Mouse (Mus musculus) erythroblast, adult 5-6 weeks (primary cell): ENCODE measurements around the gene Slc30a6. TPM values are rescaled to one million over a fixed set of nuclear protein-coding genes. Genes with fewer than 3 reads are reported as not detected.

ENCODE experiments used
- ATAC-seq: replicated peaks from 2 replicates; pipeline ENCODE4 v1.8.0; 2016; ENCODE audit warnings: moderate number of reproducible peaks, mild to moderate bottlenecking, moderate TSS enrichment, inconsistent platforms; ENCODE audit not compliant: poor library complexity, low FRiP score, severe bottlenecking
- total RNA-seq, 2 experiments: library from RNA; stranded (forward) in 1 of 2; stranded (reverse) in 1 of 2; fragments of 150-400 nt in 1 of 2; fragments of 200-764, 138-1000 nt in 1 of 2; gene quantifications; 2 replicates each; pipeline versions ENCODE4 v1.2.3 to v1.2.4; 2015 to 2017; ENCODE audit warnings: low replicate concordance in 2 of 2

The Slc30a6 gene
- total RNA-seq (2015; ENCODE audit: low replicate concordance): 0.58 and 8.4 TPM in 2 replicates
- 2.4 and 6.0 TPM in 2 replicates for total RNA-seq (2017; ENCODE audit: low replicate concordance)

- peak; percentile 98 for ATAC-seq
Observed at GRCm38 (mm10) chr17:74395383-74396065, at the start of gene Slc30a6. TSS of gene Slc30a6 (plus strand) at chr17:74395608.

GRCm38 (mm10) chr17:74363592-74363991 is 31.8 kb upstream of the Slc30a6 start:
- no peak for ATAC-seq

DNA sequence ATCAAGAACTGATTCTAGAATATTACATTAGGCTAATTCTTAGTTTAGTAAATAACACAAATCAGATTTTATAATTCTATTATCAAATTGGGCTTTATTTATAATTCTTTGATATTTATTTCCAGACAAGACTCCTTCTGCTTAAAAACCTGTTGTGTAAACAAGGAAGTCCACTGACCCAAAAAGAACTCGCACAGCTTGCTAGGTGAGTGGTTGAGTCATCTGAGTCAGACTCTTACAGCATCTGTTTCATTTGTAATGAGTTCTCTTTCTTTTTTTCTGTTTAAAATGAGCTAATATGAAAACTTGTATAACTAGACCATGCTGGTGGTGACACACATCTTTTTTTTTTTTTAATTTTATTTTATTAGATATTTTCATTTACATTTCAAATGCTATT is 18.5 kb upstream of the Slc30a6 start:
- no peak for ATAC-seq

GRCm38 (mm10) chr17:74386657-74387056 is 8.8 kb upstream of the Slc30a6 start:
- no peak for ATAC-seq

DNA sequence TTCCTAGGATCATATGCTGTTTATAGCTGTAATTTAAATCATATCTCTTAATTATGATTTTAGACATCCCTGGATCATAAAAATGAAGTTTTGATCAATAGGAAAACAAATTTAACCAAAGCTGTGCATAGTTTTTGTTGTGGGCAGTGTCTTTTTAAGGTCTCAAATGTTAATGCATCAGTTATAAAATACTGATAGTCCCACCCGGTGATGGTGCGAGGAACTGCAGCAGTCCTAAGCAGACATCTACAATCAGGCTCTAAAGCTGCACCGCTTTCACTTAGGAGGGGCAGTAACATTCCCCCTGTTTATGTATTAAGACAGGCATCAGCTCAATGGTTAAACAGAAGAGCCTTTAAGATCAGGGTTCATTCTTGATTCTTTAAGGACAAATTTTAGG is 5.6 kb upstream of the Slc30a6 start:
- ATAC-seq: no peak

DNA sequence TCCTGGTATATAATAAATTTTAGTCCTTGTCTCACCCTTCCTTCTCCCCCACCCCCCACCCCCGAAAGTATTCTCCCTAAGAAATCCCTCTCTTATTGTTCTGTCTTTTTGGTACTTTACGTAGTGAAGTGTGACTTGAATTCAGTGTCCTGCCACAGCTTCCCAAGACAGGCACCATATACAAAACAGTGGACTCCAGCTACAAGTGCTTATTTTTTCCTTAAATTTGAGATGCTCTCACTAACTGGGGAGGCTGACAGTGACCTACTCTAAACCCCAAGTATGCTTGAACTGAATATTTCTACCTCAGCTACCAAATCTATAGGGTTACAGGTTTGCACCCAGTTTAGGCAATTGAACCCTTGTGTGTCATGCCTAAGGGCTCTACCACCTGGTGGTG is 1.0 kb upstream of the Slc30a6 start:
- no peak for ATAC-seq

DNA sequence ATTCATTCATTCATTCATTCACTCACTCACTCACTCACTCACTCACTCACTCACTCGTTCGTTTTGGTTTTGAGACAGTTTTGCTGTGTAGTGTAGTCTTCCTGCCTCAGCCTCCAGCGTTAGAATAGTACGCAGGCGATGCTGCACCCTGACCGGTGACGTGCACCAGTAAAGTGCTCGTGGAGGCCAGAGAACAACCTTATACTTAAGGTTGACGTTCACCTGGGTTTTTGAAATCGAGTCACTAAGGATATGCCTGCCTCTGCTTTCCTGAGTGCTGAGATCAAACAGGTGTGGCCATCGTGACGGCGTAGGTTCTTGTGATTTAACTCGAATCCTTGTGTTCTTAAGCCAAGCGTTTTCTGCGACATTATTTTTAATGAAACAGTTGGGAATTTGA is 553 bp upstream of the Slc30a6 start:
- ATAC-seq: peak; percentile 50

DNA sequence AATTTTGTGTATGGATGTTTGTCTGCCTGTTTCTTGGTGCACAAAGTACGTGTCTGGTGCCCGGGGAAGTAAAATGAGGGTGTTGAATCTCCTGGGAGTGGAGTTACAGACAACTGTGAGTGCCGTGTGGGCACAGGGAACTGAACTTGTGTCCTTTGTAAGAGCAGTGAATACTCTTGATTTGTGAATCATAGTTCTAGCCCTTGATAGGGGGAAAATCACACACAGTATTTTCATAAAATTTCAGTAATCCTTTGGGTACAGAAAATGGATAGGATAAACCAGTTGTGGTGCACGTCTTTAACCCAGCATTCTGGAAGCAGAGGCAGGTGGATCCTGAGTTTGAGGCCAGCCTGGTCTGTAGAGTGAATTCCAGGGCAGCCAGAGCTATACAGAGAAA is 1.4 kb downstream of the Slc30a6 start:
- no peak for ATAC-seq

DNA sequence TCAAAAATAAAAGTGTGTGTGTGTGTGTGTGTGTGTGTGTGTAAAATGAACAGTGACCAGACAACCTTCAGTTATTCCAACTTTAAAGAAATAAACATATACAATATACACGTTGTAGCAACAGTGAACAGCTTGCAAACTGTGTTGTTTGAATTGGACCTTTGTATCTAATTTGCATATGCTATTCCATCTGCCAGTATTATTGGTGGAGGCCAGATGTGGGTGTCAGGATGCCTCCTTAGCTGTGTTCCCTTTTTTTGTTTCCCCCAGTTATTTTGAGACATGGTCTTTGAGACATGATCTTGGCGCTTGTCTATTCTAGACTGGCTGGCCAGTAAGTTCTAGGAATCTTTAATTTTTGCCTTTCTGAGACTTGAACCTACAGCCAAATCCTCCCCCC is 1.8 kb downstream of the Slc30a6 start:
- no peak for ATAC-seq

GRCm38 (mm10) chr17:74402486-74403222 is 7.2 kb downstream of the Slc30a6 start:
- no peak for ATAC-seq

GRCm38 (mm10) chr17:74406487-74406886 is 11.1 kb downstream of the Slc30a6 start:
- ATAC-seq: no peak

GRCm38 (mm10) chr17:74409722-74410121 is 14.3 kb downstream of the Slc30a6 start:
- ATAC-seq: peak; percentile 24; the same call in 1 of the 2 replicates

- no peak for ATAC-seq
Observed at GRCm38 (mm10) chr17:74413324-74413723, 17.9 kb downstream of the Slc30a6 start.

DNA sequence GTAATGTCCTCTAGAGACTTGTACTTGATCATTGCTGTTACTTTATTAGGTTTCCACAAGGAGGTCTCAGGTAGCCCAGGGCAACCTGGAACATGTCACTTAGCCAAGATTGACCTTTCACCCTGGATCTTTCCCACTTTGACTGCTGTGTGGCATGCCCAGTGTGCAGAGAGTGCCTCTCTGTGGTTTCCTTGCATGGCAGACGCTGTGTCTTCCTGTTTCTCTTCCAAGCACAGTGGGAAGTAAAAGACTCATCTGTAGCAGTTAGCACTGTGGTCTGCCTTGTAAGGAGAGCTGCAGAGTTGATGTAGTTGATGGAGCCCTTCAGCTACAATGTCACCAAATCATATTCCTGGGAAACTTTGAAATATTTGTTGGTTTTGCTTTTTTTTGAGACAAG is 19.3 kb downstream of the Slc30a6 start:
- ATAC-seq: no peak

GRCm38 (mm10) chr17:74416841-74417360 is 21.5 kb downstream of the Slc30a6 start:
- no peak for ATAC-seq

DNA sequence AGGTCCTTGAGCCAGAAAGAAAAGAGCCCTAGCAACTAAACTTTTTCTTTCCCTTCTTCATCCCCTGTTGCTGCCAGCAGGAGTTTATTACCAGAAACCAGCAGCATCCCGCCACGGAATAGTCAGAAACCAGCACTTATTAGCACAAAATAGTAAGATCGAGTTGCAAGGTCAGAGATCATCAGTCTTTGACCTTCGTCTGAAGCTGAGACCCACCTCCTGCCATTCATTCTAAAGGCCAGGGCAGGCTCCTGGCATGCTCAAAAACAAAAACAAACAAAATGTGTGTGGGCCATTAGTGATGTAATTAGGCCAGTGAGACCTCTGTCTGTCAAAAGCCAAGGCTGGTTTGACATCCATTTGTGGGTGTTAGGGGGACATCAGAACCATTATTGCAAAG is 22.8 kb downstream of the Slc30a6 start:
- no peak for ATAC-seq

- no peak for ATAC-seq
Observed at GRCm38 (mm10) chr17:74420656-74421055, 25.2 kb downstream of the Slc30a6 start.

DNA sequence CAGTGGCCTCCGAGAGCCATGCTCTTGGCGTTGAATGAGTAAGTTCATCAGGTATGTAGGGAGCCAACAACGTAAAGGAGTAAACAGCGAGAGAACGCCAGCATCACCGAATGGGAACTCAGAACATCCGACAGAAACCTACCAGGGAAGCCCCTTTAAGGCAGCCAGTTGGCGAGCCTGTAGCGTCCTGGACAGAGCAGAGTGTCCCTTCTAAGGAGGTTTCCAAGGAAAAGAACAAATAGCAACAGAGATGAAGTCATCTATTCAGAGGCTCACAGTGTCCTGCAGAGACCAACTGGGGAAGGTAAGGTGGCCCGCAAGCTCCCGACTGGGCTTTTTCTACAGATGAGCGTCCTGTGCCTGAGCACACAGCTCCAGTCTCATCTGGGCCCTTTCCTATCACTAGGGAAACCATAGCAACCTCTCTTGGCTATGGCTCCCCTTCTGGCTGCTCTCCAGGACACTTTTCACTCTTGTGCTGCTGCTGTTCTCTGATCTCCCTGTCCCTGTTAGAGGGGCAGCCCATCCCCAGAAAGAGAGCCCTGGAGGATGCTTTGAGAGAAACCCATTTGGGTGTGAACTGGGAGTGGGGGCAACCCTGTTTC is 29.1 kb downstream of the Slc30a6 start:
- no peak for ATAC-seq

DNA sequence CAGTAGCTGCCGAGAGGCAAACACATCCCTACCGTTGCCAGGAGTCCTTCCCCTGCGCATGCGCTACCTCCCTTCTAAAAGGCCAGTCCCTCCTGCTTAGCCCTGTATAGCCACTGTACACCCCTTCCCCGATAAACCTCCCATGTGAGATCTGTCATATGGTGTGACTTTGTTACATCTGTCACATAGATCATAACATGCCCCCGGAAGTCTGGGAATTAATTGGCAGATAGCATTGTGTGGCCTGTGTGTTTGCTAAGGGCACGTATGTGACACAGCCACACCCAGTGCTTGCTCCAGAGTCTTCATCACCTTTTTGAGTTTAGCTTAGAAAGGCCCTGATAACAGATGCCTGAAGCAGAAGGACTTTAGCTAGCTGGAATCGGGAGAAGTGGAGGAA is 34.7 kb downstream of the Slc30a6 start:
- no peak for ATAC-seq

DNA sequence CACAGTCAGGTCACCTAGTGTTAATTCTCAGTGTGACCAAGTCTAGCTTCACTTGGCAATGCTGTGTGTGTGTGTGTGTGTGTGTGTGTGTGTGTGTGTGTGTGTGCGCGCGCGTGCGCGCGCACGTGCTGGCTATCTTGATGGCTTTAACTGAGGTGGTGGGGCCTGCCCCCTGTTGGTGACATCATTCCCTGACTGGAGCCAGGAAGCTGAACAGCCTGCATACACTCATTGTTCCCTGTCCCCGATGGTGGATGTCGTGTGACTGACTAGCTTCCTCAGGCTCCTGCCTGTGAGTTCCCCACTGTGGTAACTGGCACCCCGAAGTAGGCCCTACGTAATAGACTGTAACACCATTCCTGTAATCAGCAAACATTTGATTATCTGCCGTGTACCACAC is 36.1 kb downstream of the Slc30a6 start:
- ATAC-seq: 0 out of 2 replicates have a peak, but pooled peaks have one; percentile 34

- ATAC-seq: no peak
Observed at GRCm38 (mm10) chr17:74432631-74433030, 37.2 kb downstream of the Slc30a6 start.
